Mouse (Mus musculus) brain, adult 2 months (tissue): ENCODE measurements around the gene Gm37240.

ENCODE experiments used
- DNase-seq: peaks from one replicate; pipeline ENCODE4 v3.0.0; 2011; ENCODE audit warnings: low read depth, low spot score

Gene Gm37240

GRCm38 (mm10) chr3:85048569-85048968 is 838.7 kb downstream of the Gm37240 start:
- DNase-seq = no peak

- peak; percentile 73 for DNase-seq
Measured at GRCm38 (mm10) chr3:85043679-85044218, 843.6 kb downstream of the Gm37240 start.

- DNase-seq = peak; percentile 91
Measured at GRCm38 (mm10) chr3:85042126-85042525, 845.2 kb downstream of the Gm37240 start.

- DNase-seq = no peak
Measured at GRCm38 (mm10) chr3:85029141-85029540, 858.2 kb downstream of the Gm37240 start.

- DNase-seq = peak; percentile 89
Measured at GRCm38 (mm10) chr3:85024817-85025705, 862.3 kb downstream of the Gm37240 start.

DNA sequence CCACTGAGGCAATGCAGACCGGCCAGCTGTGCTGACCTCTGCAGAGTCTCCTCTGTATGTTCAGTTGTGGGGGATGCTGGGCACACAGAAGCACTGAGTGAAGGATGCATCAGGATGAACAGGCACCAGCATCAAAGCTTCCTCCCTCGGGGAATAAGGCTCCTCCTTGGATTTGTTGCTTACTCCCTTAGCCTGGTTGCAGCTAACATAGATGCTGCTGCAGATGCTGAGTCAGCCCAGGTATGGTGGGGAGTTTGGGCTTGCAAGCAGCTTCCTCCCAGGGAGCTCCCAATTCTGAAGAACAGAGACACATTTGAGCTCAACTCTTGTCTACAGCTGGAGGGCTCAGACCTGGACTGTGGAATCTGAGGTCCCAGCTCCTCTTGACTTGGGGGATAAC is 863.1 kb downstream of the Gm37240 start:
- DNase-seq = peak; percentile 51

GRCm38 (mm10) chr3:85022800-85023199 is 864.5 kb downstream of the Gm37240 start:
- DNase-seq = peak; percentile 43

GRCm38 (mm10) chr3:85021816-85022215 is 865.5 kb downstream of the Gm37240 start:
- DNase-seq = peak; percentile 68

DNA sequence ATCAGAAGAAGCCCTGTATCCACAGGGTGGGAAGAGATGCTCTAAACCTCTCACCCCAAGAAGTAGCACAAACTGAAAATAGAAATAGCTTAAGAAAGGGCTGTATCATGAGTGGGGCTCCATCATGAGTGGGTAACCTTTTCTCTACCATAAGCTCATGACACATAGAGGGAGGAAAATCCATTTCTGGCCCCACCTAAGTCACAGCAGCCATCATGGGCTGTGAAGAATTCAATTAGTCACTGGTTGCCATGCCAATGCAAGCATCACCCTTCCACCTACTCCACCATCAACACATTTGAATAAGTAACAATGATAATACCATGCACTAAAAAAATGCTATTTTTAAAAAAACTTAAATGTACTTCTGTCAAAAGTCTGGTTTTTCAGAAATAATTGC is 867.2 kb downstream of the Gm37240 start:
- DNase-seq = peak; percentile 91

GRCm38 (mm10) chr3:85015667-85016066 is 871.7 kb downstream of the Gm37240 start:
- peak; percentile 91 for DNase-seq

- DNase-seq = peak; percentile 52
Measured at GRCm38 (mm10) chr3:85012889-85013288, 874.4 kb downstream of the Gm37240 start.

DNA sequence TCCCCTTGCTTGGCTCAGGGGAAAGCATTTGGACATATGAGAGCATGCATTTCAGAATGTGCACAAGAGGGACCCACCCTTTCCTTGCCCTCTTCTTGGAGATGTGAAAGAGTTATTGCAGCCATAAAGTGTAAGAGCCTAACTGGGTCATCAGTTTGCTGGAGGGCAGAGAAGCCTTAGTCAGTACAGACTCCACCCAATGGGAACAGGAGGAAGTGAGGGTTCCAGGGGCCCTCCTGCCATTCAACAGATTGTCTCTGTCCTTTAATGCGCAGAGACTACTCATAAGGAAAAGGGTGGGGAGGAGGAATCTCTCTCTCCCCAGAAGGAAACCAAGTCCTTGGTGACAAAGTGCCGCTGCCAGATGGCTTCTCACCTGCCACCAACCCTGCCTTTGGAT is 882.1 kb downstream of the Gm37240 start:
- no peak for DNase-seq

DNA sequence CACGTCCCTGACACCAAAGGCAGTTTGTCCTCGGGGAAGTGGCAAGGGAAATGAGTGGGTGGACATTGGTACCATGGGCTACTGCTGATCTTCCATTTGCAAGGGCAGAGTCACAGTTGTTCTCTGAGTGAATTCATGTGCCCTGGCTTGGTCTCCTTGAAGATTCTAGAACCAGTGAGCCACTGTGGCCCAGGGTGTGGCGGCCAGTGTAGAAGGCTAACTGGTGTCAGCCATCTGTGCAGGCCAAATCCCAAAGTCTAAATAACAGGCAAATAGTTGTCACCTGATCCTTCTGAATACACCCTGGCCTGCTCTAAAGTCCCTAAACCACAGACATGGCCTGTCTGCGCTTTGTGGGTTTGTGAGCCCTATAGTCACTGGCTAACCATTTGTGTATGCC is 898.4 kb downstream of the Gm37240 start:
- no peak for DNase-seq

GRCm38 (mm10) chr3:84985121-84985625 is 902.1 kb downstream of the Gm37240 start:
- DNase-seq = peak; percentile 90

DNA sequence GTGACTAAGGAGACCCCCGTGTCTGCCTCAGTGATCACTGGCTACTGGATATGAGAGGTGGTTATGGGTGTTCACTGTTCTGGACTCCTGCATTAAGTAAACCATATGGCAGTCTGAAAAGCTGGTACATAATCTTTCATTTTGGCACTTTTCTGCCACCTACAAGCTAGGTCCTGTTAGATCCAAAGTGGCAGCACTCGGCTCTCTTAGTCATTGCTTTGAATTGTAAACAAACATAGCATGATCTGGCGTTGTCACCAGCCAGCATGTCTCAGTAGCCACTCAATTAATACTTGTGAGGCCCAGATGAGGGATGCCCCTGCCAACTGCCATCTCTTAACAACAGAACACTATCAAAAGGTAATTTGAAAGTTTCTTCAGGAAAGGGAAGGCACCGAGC is 904.6 kb downstream of the Gm37240 start:
- peak; percentile 63 for DNase-seq

GRCm38 (mm10) chr3:84980158-84980557 is 907.2 kb downstream of the Gm37240 start:
- no peak for DNase-seq

- no peak for DNase-seq
Measured at GRCm38 (mm10) chr3:84978676-84979075, 908.6 kb downstream of the Gm37240 start.

DNA sequence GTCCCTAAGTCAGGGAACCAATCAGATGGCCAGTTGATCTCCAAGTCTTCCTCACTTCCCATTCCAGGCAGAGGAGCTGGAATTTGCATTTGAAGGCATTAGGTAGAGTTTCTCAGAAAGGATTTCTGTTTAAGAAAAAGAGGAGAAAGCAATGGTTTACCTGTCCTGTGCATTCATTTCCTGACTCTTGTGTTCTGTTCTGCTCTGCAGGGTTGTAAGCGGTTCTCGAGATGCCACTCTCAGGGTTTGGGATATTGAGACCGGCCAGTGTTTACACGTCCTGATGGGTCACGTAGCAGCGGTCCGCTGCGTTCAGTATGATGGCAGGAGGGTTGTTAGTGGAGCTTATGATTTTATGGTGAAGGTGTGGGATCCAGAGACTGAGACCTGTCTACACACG is 913.1 kb downstream of the Gm37240 start:
- no peak for DNase-seq

DNA sequence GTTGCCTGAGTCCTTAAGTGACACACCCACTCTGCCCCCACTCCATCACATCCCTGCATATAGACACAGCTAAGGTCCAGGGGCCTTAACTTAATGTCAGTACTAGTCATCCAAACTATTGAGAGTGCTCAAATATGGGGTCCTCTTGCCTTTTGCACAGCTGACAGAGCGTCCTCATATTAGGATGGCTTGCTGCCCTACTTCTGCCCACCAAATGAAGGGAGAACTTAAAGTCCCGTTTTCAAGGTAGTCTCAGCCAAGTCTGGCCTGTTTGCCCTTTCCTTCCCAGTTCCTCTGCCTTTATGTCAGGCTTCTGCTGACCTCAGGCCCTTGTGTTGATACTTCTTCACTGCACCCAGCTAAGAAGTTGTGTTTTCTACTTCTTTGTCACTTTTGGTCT is 914.4 kb downstream of the Gm37240 start:
- no peak for DNase-seq

DNA sequence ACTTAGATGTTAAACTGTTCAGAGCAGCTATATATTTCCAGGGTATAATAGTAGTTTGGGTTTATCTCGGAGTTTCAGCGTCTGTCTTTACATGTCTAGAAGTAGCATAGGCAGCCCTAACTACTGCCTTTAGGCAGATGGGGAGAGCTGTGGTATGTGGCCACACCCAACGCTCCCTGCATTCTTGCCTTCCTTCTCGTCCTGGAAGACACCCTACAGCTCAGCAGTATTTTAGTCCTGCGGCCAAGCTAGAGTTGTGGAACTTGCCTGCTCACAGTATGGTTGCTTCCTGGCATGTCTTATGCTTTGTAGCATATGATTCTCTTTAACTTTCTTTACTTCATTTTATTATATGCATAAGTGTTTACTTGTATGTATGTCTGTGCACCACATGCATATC is 915.8 kb downstream of the Gm37240 start:
- no peak for DNase-seq

DNA sequence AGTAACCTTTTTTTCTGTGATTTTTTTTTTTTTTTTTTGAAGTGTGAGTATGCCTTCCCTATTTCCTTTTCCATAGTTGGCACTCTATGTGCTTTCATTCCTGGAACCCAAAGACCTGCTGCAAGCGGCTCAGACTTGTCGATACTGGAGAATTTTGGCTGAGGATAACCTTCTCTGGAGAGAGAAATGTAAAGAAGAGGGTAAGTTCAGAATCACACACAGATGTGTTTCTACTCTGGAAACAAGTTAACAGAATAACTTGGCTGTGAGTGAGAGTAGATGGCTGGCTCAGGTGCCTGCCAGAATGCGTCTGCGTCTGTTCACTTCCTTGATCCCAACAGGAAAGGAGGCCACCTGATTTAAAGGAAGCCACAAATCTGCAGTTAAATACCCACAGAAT is 920.0 kb downstream of the Gm37240 start:
- DNase-seq = no peak

GRCm38 (mm10) chr3:84965156-84965555 is 922.2 kb downstream of the Gm37240 start:
- no peak for DNase-seq

DNA sequence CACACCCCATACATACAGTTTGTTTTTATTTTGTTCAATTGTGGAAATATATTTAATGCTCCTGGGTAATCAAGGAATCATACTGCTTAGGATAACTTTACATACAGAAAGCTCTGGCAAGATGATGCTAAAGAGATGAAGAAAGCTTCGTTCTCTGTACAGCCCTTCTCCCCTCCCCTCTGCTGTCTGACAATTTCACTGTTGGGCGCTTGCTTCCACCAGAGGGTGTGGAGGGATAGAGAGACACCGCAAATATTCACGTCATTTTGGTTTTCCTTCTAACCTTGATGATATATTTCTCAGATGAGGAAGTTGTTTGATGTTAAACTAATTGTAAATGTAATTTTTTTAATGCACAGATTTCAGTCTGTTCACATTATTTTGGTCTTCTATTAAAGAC is 931.5 kb downstream of the Gm37240 start:
- DNase-seq = peak; percentile 76
